Mouse (Mus musculus) limb, embryonic 15.5 days (tissue): ENCODE results near the gene Popdc2. TPM values are rescaled to one million over a fixed set of nuclear protein-coding genes. Genes with fewer than 3 reads are reported as not detected.

ENCODE experiments used
- ATAC-seq: fragments of 200-750 bp; cut with Nextera tagmentation; 2 replicates; pipeline ENCODE4 v1.8.0; 2017; ENCODE audit warnings: low read depth, moderate TSS enrichment; ENCODE audit not compliant: insufficient number of reproducible peaks, low FRiP score, low TSS enrichment
- H3K27ac ChIP-seq: fragments of 300-500 bp; sonication (generic); 2 replicates; pipeline ENCODE4 v1.5.1; 2015; ENCODE audit warnings: moderate library complexity, mild to moderate bottlenecking, inconsistent platforms
- H3K27me3 ChIP-seq: fragments of 300-500 bp; sonication (generic); 2 replicates; pipeline ENCODE4 v1.6.1; 2015; ENCODE audit warnings: inconsistent platforms
- H3K36me3 ChIP-seq: fragments of 300-500 bp; sonication (generic); 2 replicates; pipeline ENCODE4 v1.6.1; 2015; ENCODE audit warnings: inconsistent platforms
- H3K4me1 ChIP-seq: fragments of 300-500 bp; sonication (generic); 2 replicates; pipeline ENCODE4 v1.6.1; 2015; ENCODE audit warnings: inconsistent platforms
- H3K4me2 ChIP-seq: fragments of 300-500 bp; sonication (generic); 2 replicates; pipeline ENCODE4 v1.6.1; 2015; ENCODE audit warnings: mild to moderate bottlenecking, inconsistent platforms
- H3K4me3 ChIP-seq: fragments of 300-500 bp; sonication (generic); 2 replicates; pipeline ENCODE4 v1.5.1; 2015; ENCODE audit warnings: mild to moderate bottlenecking, inconsistent platforms
- H3K9ac ChIP-seq: fragments of 300-500 bp; sonication (generic); 2 replicates; pipeline ENCODE4 v1.6.1; 2015; ENCODE audit warnings: inconsistent platforms
- H3K9me3 ChIP-seq: fragments of 300-500 bp; sonication (generic); 2 replicates; pipeline ENCODE4 v1.6.1; 2016; ENCODE audit warnings: inconsistent platforms
- WGBS: fragments of 180-500 bp; shearing (Covaris S2); methylation state at CpG from one replicate; pipeline ENCODE4 v1.1.7; 2015; 5-methylcytosine and 5-hydroxymethylcytosine counted together
- polyA plus RNA-seq: library from polyadenylated mRNA; unstranded; fragments of >200 nt; fragmentation: Nextera tagmentation; extraction: Ambion mirVana; gene quantifications from 2 replicates; pipeline ENCODE4 v1.2.1, GENCODE M21; 2015

Popdc2 gene
- polyA plus RNA-seq, 1 experiment from 2014 or later: 3.2 TPM

DNA sequence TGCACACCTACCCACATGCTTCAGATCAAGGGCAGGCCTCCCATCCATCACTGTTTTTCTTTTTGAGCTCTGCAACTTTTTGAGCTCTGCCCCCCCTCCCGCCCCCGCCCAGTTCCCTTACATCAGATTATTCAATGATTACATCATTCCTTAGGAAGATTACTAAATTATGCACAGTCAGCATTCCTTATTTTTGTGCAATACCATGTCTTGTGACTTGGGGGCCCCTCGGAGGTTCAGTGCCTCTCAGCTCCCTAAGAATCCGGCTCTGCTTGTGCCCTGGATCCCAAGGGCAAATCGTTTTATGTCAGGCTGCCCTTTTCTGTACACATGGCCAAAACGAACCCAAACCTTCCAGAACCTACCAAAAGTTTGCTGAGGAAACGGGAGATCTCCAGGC is 52.9 kb downstream of the Popdc2 start:
- Histone ChIP-seq H3K36me3 (no peaks in the 10 kb centered on the region), H3K4me3 (no peak overlapping the region), H3K9ac (no peak overlapping the region), H3K4me2 (no peak overlapping the region), H3K27me3 (no peaks in the 10 kb centered on the region), H3K9me3 (no peaks in the 10 kb centered on the region), H3K4me1 (no peaks in the 10 kb centered on the region), H3K27ac (no peak overlapping the region)
- no peak for ATAC-seq
- 72% methylated on average over 7 of the region's 7 CpGs for WGBS

GRCm38 (mm10) chr16:38425374-38425773 is 63.4 kb downstream of the Popdc2 start:
- Histone ChIP-seq H3K27me3 (no peaks in the 10 kb centered on the region), H3K4me1 (no peaks in the 10 kb centered on the region), H3K4me3 (no peak overlapping the region), H3K9me3 (no peaks in the 10 kb centered on the region), H3K4me2 (no peak overlapping the region), H3K27ac (no peak overlapping the region), H3K9ac (no peak overlapping the region), H3K36me3 (no peaks in the 10 kb centered on the region)
- ATAC-seq: no peak
- WGBS: 82% methylated on average over 2 of the region's 2 CpGs

DNA sequence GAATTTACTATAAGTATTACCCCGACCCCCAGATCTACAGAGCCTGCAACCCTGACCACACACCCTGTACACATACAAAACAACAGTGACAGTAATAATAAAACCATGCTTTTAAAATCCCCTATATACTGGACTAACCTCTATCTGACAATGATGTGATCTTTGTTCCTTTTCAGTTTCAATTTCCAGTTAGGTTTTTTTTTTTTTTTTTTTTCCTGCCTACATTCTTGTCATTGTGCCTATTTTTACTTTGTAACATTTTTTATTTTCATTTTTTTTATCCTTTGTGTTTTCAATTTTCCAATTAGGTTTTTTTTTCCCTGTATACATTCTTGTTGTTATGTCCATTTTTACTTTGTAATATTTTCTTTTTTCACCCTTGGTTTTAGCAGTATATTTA is 63.8 kb downstream of the Popdc2 start:
- no peaks in the 10 kb centered on the region for H3K36me3 ChIP-seq
- no peak overlapping the region for H3K4me3 ChIP-seq
- WGBS: 75% methylated on average over 1 of the region's 1 CpGs
- H3K9ac ChIP-seq: no peak overlapping the region
- no peaks in the 10 kb centered on the region for H3K9me3 ChIP-seq
- no peak overlapping the region for H3K27ac ChIP-seq
- no peak for ATAC-seq
- no peaks in the 10 kb centered on the region for H3K27me3 ChIP-seq
- H3K4me2 ChIP-seq: no peak overlapping the region
- no peaks in the 10 kb centered on the region for H3K4me1 ChIP-seq

Other genes starting within 250 kb of the Popdc2 start
- not detected in 2 replicates for gene Nr1i2, start 67.4 kb upstream of the Popdc2 start, polyA plus RNA-seq
- 0.11 TPM in 1 of 2 replicates, not detected in the other for gene Maats1, start 20.1 kb upstream of the Popdc2 start, polyA plus RNA-seq
- gene Cox17, start 15.2 kb upstream of the Popdc2 start, polyA plus RNA-seq: 104 and 121 TPM in 2 replicates
- 0.55 TPM in 1 of 2 replicates, not detected in the other for gene Gm21987, start 15.2 kb upstream of the Popdc2 start, polyA plus RNA-seq
- 0.67 and 0.93 TPM in 2 replicates for gene Pla1a, start 70.9 kb downstream of the Popdc2 start, polyA plus RNA-seq
- 106 TPM in 2 replicates for gene Adprh, start 90.5 kb downstream of the Popdc2 start, polyA plus RNA-seq
- 0.35 and 0.38 TPM in 2 replicates for gene Cd80, start 93.4 kb downstream of the Popdc2 start, polyA plus RNA-seq
- gene Timmdc1, start 160.5 kb downstream of the Popdc2 start, polyA plus RNA-seq: 26.6 and 28.3 TPM in 2 replicates
- gene Poglut1, start 188.0 kb downstream of the Popdc2 start, polyA plus RNA-seq: 53.1 and 58.5 TPM in 2 replicates
- gene Tmem39a, start 196.5 kb downstream of the Popdc2 start, polyA plus RNA-seq: 154 and 161 TPM in 2 replicates